Mouse (Mus musculus): ENCODE measurements around the gene Clpsl2.

GRCm38 (mm10) chr17:28515431-28516341 lies 33.5 kb upstream of the Clpsl2 start:
- TF ChIP-seq TAL1 (IDR thresholded peaks at IDR 0.05; ENCODE audit: low read length) (no peak), GATA1 (IDR thresholded peaks at IDR 0.05; ENCODE audit: low read length) (no peak)

Data from erythroblast, embryonic 14.5 days (primary cell).